Mouse (Mus musculus) heart, embryonic 14.5 days (tissue): Measurements from ENCODE around the gene Arhgap44. TPM values are rescaled to one million over a fixed set of nuclear protein-coding genes. Genes with fewer than 3 reads are reported as not detected.

ENCODE experiments used
- microRNA-seq: library from miRNA; unstranded; fragments of <30 nt; microRNA quantifications from one replicate; pipeline ENCODE4, GENCODE M21; 2016
- polyA plus RNA-seq: library from polyadenylated mRNA; unstranded; fragments of >200 nt; fragmentation: Nextera tagmentation; extraction: Ambion mirVana; gene quantifications from 2 replicates; pipeline ENCODE4 v1.2.1, GENCODE M21; 2014

The Arhgap44 gene
- polyA plus RNA-seq, 1 experiment from 2014 or later, result 14.0 TPM

Small RNA genes lying within 50 kb of the gene (microRNA-seq; reads per million reads assigned to microRNA genes)
- not detected for gene Gm25991

Other genes starting within 250 kb of the Arhgap44 start
- 21.0 and 21.7 TPM in 2 replicates for gene Elac2, start 183.9 kb downstream of the Arhgap44 start, polyA plus RNA-seq
- 0.19 TPM in 1 of 2 replicates, not detected in the other for gene 1700086D15Rik, start 3.1 kb downstream of the Arhgap44 start, polyA plus RNA-seq
- gene Myocd, start 107.0 kb upstream of the Arhgap44 start, polyA plus RNA-seq, result 68.7 and 69.8 TPM in 2 replicates